Mouse (Mus musculus) liver, postnatal 0 days (tissue): ENCODE measurements around the gene Mapk12.

Source experiments
- CTCF ChIP-seq: sonication (generic); IDR thresholded peaks from 2 replicates; pipeline ENCODE4 v1.5.1; 2016; ENCODE audit warnings: antibody characterized with exemption, low read depth
- EP300 ChIP-seq: IDR thresholded peaks from 2 replicates; pipeline ENCODE4 v1.6.1; 2016; ENCODE audit warnings: antibody characterized with exemption, low read depth, mild to moderate bottlenecking

DNA sequence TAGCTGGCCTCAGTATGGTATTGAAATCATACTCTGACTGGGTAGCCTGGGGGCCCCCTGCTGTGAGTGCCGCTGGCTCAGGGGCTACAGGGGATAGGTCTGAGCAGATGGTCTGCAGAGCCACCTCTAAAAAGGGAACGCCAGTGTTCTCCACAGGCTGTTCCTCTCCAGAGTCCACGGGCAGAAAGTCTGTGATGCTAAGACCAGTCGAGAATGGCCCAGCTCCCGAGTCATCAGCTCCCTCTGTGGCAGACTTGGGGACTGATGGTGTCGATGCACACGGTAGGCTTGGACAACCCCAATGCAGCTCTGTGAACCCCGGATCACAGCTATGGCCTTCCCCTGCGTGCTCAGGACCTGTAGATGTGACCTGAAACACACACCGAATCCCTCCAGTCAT, 36.6 kb downstream of the Mapk12 start:
- TF ChIP-seq EP300: no peak
- no peak for TF ChIP-seq CTCF
